Mouse (Mus musculus): ENCODE measurements around the gene Drd2.

GRCm38 (mm10) chr9:49295101-49295500 lies 45.3 kb upstream of the Drd2 start:
- TF ChIP-seq CTCF (IDR thresholded peaks at IDR 0.05; ENCODE audit: control insufficient read depth, insufficient read depth, insufficient read length) (no peak), MYOD1 (IDR thresholded peaks at IDR 0.05; ENCODE audit: control insufficient read depth, insufficient read length, low read depth) (no peak), MAX (IDR thresholded peaks at IDR 0.05) (no peak)
